In the genomic region with DNA sequence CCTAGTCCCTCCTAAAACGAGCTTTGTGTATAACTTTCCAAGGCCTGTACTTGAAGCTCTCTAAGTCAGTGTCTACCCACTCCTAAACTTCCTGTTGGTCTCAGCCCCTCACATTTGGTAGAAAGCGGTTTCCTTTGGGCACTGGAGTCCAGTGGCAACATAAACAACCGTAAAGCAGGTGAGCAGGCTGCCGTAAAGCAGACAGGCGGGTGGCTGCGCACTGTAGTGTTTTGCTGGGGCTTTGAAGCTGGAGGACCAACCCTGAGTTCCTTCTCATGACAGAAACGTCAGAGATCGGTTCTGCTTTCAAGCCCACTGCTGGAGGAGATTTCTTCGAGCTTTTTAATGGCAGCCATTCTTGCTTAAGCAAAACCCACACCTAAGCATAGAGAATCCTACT, we compare ENCODE assay signal across 11 mouse cellular contexts. TPM values are rescaled to one million over a fixed set of nuclear protein-coding genes. Genes with fewer than 3 reads are reported as not detected.
DNase-seq lines count a peak whose midpoint lies in the region; ATAC-seq and TF ChIP-seq lines count a peak whose summit lies in the region.
"Had no signal": no experiment of that assay in that cellular context is flagged by ENCODE, and none has a peak within 500 bp of the region (broad histone marks: within the 10 kb centered on the region; RNA-seq: fewer than 3 reads in every experiment).

No protein-coding gene starts in this region.

- H3K4me2 ChIP-seq in heart, embryonic 12.5 days, result no peak overlapping the region
- H3K4me2 ChIP-seq in lung, embryonic 14.5 days, result no peak overlapping the region
- no peak overlapping the region for H3K4me2 ChIP-seq in embryonic facial prominence, embryonic 12.5 days (replicated peaks)
- no peak overlapping the region for H3K4me2 ChIP-seq in stomach, embryonic 14.5 days (replicated peaks; ENCODE audit: low read depth, low read length)

- no peak overlapping the region for H3K4me3 ChIP-seq in heart, embryonic 12.5 days
- H3K4me3 ChIP-seq in lung, embryonic 14.5 days (ENCODE audit: low read depth, low read length), result no peak overlapping the region
- no peak overlapping the region for H3K4me3 ChIP-seq in embryonic facial prominence, embryonic 12.5 days
- H3K4me3 ChIP-seq in stomach, embryonic 14.5 days (ENCODE audit: low read depth, low read length), result no peak overlapping the region
- H3K4me3 ChIP-seq: forebrain, embryonic 10.5 days had no signal

- DNase-seq in heart, postnatal 25 days (ENCODE audit: low spot score), result no peak
- no peak for DNase-seq in lung, embryonic 14.5 days
- DNase-seq in lung, postnatal 4 days, result no peak
- no peak for DNase-seq in urinary bladder, postnatal 36 days (ENCODE audit: low spot score in 2 of 2)
- DNase-seq in spleen, adult 18-20 months, result no peak
- DNase-seq: right cerebral cortex, adult 18-20 months had no signal

- peak overlapping the region; percentile 39 for H3K9ac ChIP-seq in heart, embryonic 12.5 days
- H3K9ac ChIP-seq in lung, embryonic 14.5 days, result no peak overlapping the region
- H3K9ac ChIP-seq in embryonic facial prominence, embryonic 12.5 days, result no peak overlapping the region
- no peak overlapping the region for H3K9ac ChIP-seq in stomach, embryonic 14.5 days (replicated peaks; ENCODE audit: low read depth, low read length)

- no peak for TF ChIP-seq CTCF in lung, embryonic 14.5 days (IDR thresholded peaks at IDR 0.05; ENCODE audit: low read depth)

- peak overlapping the region; percentile 53 for H3K27ac ChIP-seq in heart, embryonic 12.5 days (ENCODE audit: poor library complexity, severe bottlenecking)
- H3K27ac ChIP-seq in lung, embryonic 14.5 days (ENCODE audit: low read depth), result peak overlapping the region; percentile 97
- 0 out of 2 replicates have a peak overlapping the region, but pooled peaks have one; percentile 8 for H3K27ac ChIP-seq in embryonic facial prominence, embryonic 12.5 days
- peak overlapping the region; percentile 21; the same call in 1 of the 2 replicates for H3K27ac ChIP-seq in stomach, embryonic 14.5 days (ENCODE audit: low read length)
- H3K27ac ChIP-seq: forebrain, embryonic 10.5 days had no signal

- H3K4me1 ChIP-seq in heart, embryonic 12.5 days (replicated peaks), result peaks cover 75% of the 10 kb centered on the region
- H3K4me1 ChIP-seq in lung, embryonic 14.5 days (ENCODE audit: insufficient read depth), result peaks cover 12% of the 10 kb centered on the region
- peaks cover 35% of the 10 kb centered on the region for H3K4me1 ChIP-seq in embryonic facial prominence, embryonic 12.5 days
- peaks cover 24% of the 10 kb centered on the region for H3K4me1 ChIP-seq in stomach, embryonic 14.5 days (ENCODE audit: control insufficient read depth, insufficient read depth, low read length)

- H3K36me3 ChIP-seq in heart, embryonic 12.5 days, result peaks cover 58% of the 10 kb centered on the region
- H3K36me3 ChIP-seq in lung, embryonic 14.5 days (ENCODE audit: insufficient read depth), result peaks cover 59% of the 10 kb centered on the region
- peaks cover 34% of the 10 kb centered on the region for H3K36me3 ChIP-seq in embryonic facial prominence, embryonic 12.5 days
- H3K36me3 ChIP-seq in stomach, embryonic 14.5 days (ENCODE audit: control insufficient read depth, insufficient read depth, low read length), result peaks cover 25% of the 10 kb centered on the region

- no peaks in the 10 kb centered on the region for H3K27me3 ChIP-seq in heart, embryonic 12.5 days (replicated peaks)
- no peaks in the 10 kb centered on the region for H3K27me3 ChIP-seq in lung, embryonic 14.5 days (ENCODE audit: insufficient read depth, low read length)
- H3K27me3 ChIP-seq in embryonic facial prominence, embryonic 12.5 days, result no peaks in the 10 kb centered on the region
- H3K27me3 ChIP-seq in stomach, embryonic 14.5 days (ENCODE audit: control insufficient read depth, insufficient read depth, low read length), result no peaks in the 10 kb centered on the region

- no peak for ATAC-seq in heart, embryonic 12.5 days (ENCODE audit: insufficient number of reproducible peaks, low FRiP score)
- ATAC-seq in lung, embryonic 14.5 days (ENCODE audit: insufficient read depth), result no peak
- ATAC-seq in embryonic facial prominence, embryonic 12.5 days (ENCODE audit: insufficient number of reproducible peaks, insufficient read depth, low FRiP score, low TSS enrichment), result no peak
- ATAC-seq in stomach, embryonic 14.5 days (ENCODE audit: insufficient number of reproducible peaks, insufficient read depth, low FRiP score, low read depth), result no peak
- ATAC-seq: hindbrain, embryonic 16.5 days had no signal

- no peaks in the 10 kb centered on the region for H3K9me3 ChIP-seq in heart, embryonic 12.5 days (replicated peaks)
- H3K9me3 ChIP-seq in lung, embryonic 14.5 days (ENCODE audit: low read depth, low read length), result no peaks in the 10 kb centered on the region
- no peaks in the 10 kb centered on the region for H3K9me3 ChIP-seq in embryonic facial prominence, embryonic 12.5 days
- H3K9me3 ChIP-seq in stomach, embryonic 14.5 days (ENCODE audit: control insufficient read depth, low read depth, low read length), result no peaks in the 10 kb centered on the region
- H3K9me3 ChIP-seq: forebrain, embryonic 10.5 days had no signal

- intact Hi-C loops in heart, postnatal 25 days (cut with DNase I), result loop anchor here (1.0 kb wide), 1 partner anchor 9 kb away; no protein-coding TSS in a partner anchor

- WGBS in heart, embryonic 12.5 days, result 79% methylated on average over 9 of the region's 9 CpGs
- WGBS in lung, embryonic 14.5 days, result 64% methylated on average over 9 of the region's 9 CpGs
- 87% methylated on average over 9 of the region's 9 CpGs for WGBS in embryonic facial prominence, embryonic 12.5 days
- 74% methylated on average over 9 of the region's 9 CpGs for WGBS in stomach, embryonic 14.5 days

RNA-seq across cellular contexts. Expression of a gene that starts 9.8 kb away (rescaled TPM):
- polyA plus RNA-seq in heart, embryonic 12.5 days (2016; fragmentation: Nextera tagmentation; extraction: Ambion mirVana), result 229 and 241 TPM in 2 replicates
- total RNA-seq in heart, postnatal 25 days (2021), result 1,000 to 10,000 TPM; 1,192 to 1,218 TPM
- 5.7 and 7.6 TPM in 2 replicates for polyA plus RNA-seq in lung, embryonic 14.5 days (2014; fragmentation: Nextera tagmentation; extraction: Ambion mirVana)
- polyA plus RNA-seq in embryonic facial prominence, embryonic 12.5 days (2016; fragmentation: Nextera tagmentation; extraction: Ambion mirVana), result 7.2 and 7.5 TPM in 2 replicates
- polyA plus RNA-seq in stomach, embryonic 14.5 days (2014; fragmentation: Nextera tagmentation; extraction: Ambion mirVana), result 16.6 and 20.0 TPM in 2 replicates

RNA-seq across cellular contexts. Expression of a gene that starts 10.0 kb away (rescaled TPM):
- polyA plus RNA-seq in heart, embryonic 12.5 days (2016; fragmentation: Nextera tagmentation; extraction: Ambion mirVana), result 832 and 883 TPM in 2 replicates
- 100 to 1,000 TPM; 944 to 988 TPM for total RNA-seq in heart, postnatal 25 days (2021)
- polyA plus RNA-seq in lung, embryonic 14.5 days (2014; fragmentation: Nextera tagmentation; extraction: Ambion mirVana), result 637 and 655 TPM in 2 replicates
- polyA plus RNA-seq in embryonic facial prominence, embryonic 12.5 days (2016; fragmentation: Nextera tagmentation; extraction: Ambion mirVana), result 566 and 574 TPM in 2 replicates
- 569 and 588 TPM in 2 replicates for polyA plus RNA-seq in stomach, embryonic 14.5 days (2014; fragmentation: Nextera tagmentation; extraction: Ambion mirVana)

Comparison
In these comparisons a context has a peak if more than half of its experiments do, and no peak if none do; other contexts are left out.
1. H3K27ac ChIP-seq: peak in every context shown above with its lines; median percentile 97 in lung, embryonic 14.5 days; 53 in heart, embryonic 12.5 days; 21 in stomach, embryonic 14.5 days; 8 in embryonic facial prominence, embryonic 12.5 days.
2. RNA of a gene that starts 9.8 kb away (polyA plus RNA-seq): 229 to 241 TPM in heart, embryonic 12.5 days; 16.6 to 20.0 TPM in stomach, embryonic 14.5 days, 7.2 to 7.5 TPM in embryonic facial prominence, embryonic 12.5 days and 5.7 to 7.6 TPM in lung, embryonic 14.5 days; every median in the first group is over 10 times any median in the second.